Mouse (Mus musculus) hematopoietic multipotent progenitor cell, adult 10-12 weeks (in vitro differentiated cells): ENCODE measurements around the gene Acox1. TPM values are rescaled to one million over a fixed set of nuclear protein-coding genes. Genes with fewer than 3 reads are reported as not detected.

Experiments
- polyA plus RNA-seq: library from polyadenylated mRNA; stranded (reverse); fragments of >175 nt; gene quantifications from 2 replicates; pipeline ENCODE4 v1.2.3, GENCODE M21; 2012; ENCODE audit warnings: low replicate concordance

Acox1 gene
- polyA plus RNA-seq = 2.6 and 2.8 TPM in 2 replicates

GRCm38 (mm10) chr11:116198639-116199531 is at the start of gene Acox1, which contains the start of gene Ten1:
Acox1 (minus strand) TSS chr11:116199045.
Ten1 (plus strand) TSS chr11:116198855.

GRCm38 (mm10) chr11:116237742-116238395 is 39.0 kb upstream of the Acox1 start, which contains the start of gene Evpl:
Evpl (minus strand) TSS chr11:116238077.

GRCm38 (mm10) chr11:116167884-116168439 is 30.9 kb downstream of the Acox1 start, which contains the start of gene Fbf1:
Fbf1 (minus strand) TSS chr11:116168166.

GRCm38 (mm10) chr11:116138468-116139138 is 60.2 kb downstream of the Acox1 start, which contains the start of gene Mrpl38:
Mrpl38 (minus strand) TSS chr11:116138868.

GRCm38 (mm10) chr11:116130488-116131205 is 68.2 kb downstream of the Acox1 start, which contains the start of gene Trim65:
Trim65 (minus strand) TSS chr11:116131128.

GRCm38 (mm10) chr11:116127156-116127980 is 71.5 kb downstream of the Acox1 start, which contains the start of gene Trim47:
Trim47 (minus strand) TSS chr11:116127210.

Other genes with a start within 250 kb of the Acox1 start
- 0.18 and 0.31 TPM in 2 replicates for gene Itgb4, start 224.3 kb downstream of the Acox1 start, polyA plus RNA-seq
- gene Galk1, start 186.3 kb downstream of the Acox1 start, polyA plus RNA-seq = 21.0 and 29.6 TPM in 2 replicates
- 458 and 1,037 TPM in 2 replicates for gene H3f3b, start 171.1 kb downstream of the Acox1 start, polyA plus RNA-seq
- 65.3 and 71.0 TPM in 2 replicates for gene Unk, start 168.7 kb downstream of the Acox1 start, polyA plus RNA-seq
- 139 and 389 TPM in 2 replicates for gene Unc13d, start 121.1 kb downstream of the Acox1 start, polyA plus RNA-seq
- gene Wbp2, start 112.0 kb downstream of the Acox1 start, polyA plus RNA-seq = 508 and 688 TPM in 2 replicates
- gene Trim47, start 71.8 kb downstream of the Acox1 start, polyA plus RNA-seq = 5.8 and 8.8 TPM in 2 replicates
- 10.8 and 13.2 TPM in 2 replicates for gene Trim65, start 67.9 kb downstream of the Acox1 start, polyA plus RNA-seq
- 62.8 and 112 TPM in 2 replicates for gene Mrpl38, start 60.2 kb downstream of the Acox1 start, polyA plus RNA-seq
- gene Fbf1, start 30.9 kb downstream of the Acox1 start, polyA plus RNA-seq = 14.2 and 19.6 TPM in 2 replicates
- gene Ten1, start 190 bp downstream of the Acox1 start, polyA plus RNA-seq = 97.8 and 110 TPM in 2 replicates
- 0.19 and 0.62 TPM in 2 replicates for gene Evpl, start 39.0 kb upstream of the Acox1 start, polyA plus RNA-seq
- gene Srp68, start 75.2 kb upstream of the Acox1 start, polyA plus RNA-seq = 17.7 and 20.3 TPM in 2 replicates
- gene Galr2, start 81.9 kb upstream of the Acox1 start, polyA plus RNA-seq = not detected in 2 replicates
- 16.1 and 18.5 TPM in 2 replicates for gene Exoc7, start 108.2 kb upstream of the Acox1 start, polyA plus RNA-seq
- 0.47 and 0.99 TPM in 2 replicates for gene Foxj1, start 136.4 kb upstream of the Acox1 start, polyA plus RNA-seq
- 10.1 and 26.1 TPM in 2 replicates for gene Rnf157, start 214.0 kb upstream of the Acox1 start, polyA plus RNA-seq
- gene Ubald2, start 235.0 kb upstream of the Acox1 start, polyA plus RNA-seq = 297 and 674 TPM in 2 replicates